Mouse (Mus musculus): ENCODE measurements around the gene Galnt6. TPM values are rescaled to one million over a fixed set of nuclear protein-coding genes. Genes with fewer than 3 reads are reported as not detected.
A peak's percentile ranks its signal among the peaks of the same experiment; 100 is the strongest.

Gene Galnt6
- polyA plus RNA-seq, 1 experiment from 2014 or later, result 0.14 TPM

DNA sequence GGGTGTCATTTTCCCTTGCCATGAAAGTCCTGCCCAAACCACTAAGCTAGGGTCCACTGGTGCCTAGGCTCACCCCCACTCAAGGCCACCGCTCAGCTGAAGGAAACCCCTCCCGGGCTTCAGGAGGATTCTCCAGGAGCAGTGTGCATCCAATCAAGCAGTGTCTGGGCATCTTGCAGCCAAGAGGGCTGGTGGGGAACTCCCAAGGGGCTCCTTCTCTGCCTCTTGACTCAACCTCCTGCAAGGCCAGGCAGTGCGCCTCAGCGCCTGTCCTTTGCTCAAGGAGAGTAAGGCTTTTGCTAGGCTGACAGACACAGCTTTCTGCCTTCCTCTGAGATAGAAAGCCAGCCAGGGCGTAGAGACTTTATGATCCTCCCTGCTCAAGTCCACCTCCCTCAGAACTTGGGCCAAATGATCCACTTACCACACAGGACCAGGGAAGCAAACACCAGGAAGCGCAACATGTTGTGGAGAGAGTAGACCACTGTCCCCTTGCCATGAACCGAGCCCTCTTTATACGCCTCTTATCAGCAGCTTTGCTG lies 41.7 kb downstream of the Galnt6 start, which contains the start of gene Cela1:
TSS of gene Cela1 (minus strand) at position 492 of the 542 bp plus-strand sequence.
- H3K4me3 ChIP-seq (replicated peaks; ENCODE audit: low read depth, low read length), result no peak within 1 kb of the TSS
- DNase-seq (no peak), ATAC-seq (ENCODE audit: low FRiP score, low TSS enrichment) (no peak)
- no peak within 1 kb of the TSS for H3K9ac ChIP-seq (replicated peaks; ENCODE audit: low read length)
- no peak within 1 kb of the TSS for H3K27ac ChIP-seq (replicated peaks; ENCODE audit: low read depth, low read length)
- H3K27me3 ChIP-seq (ENCODE audit: control insufficient read depth, insufficient read depth, low read length), result no peaks in the 10 kb centered on the region
- no peak within 1 kb of the TSS for H3K4me2 ChIP-seq (ENCODE audit: low read length)
- 83% methylated on average over 8 of the region's 8 CpGs for WGBS
- H3K9me3 ChIP-seq (ENCODE audit: control insufficient read depth, low read length), result peaks cover 7% of the 10 kb centered on the region
- no peaks in the 10 kb centered on the region for H3K4me1 ChIP-seq (ENCODE audit: control insufficient read depth, insufficient read depth, low read length)
- no peaks in the 10 kb centered on the region for H3K36me3 ChIP-seq (ENCODE audit: control insufficient read depth, insufficient read depth, low read length)

DNA sequence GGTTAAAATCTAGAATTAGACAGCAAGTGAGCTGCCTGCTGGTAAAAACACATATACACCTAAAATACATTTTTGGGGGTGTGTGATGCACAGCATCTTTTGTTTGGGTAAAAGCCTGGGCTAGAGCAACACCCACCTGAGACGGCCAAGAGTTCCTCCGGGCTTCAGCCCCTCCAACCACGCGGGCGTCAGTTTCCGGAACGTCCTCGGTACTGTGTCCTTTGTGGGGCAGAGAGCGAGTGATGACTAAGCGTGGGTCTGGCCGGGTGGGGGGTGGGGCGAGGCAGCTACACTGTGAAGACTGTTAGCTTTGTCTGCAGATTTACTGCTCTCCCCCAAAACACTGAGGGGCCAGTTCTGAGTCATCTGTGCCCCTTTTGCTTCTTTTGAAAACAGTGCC lies 42.2 kb downstream of the Galnt6 start:
- 67% methylated on average over 12 of the region's 12 CpGs for WGBS
- no peak overlapping the region for H3K27ac ChIP-seq (replicated peaks; ENCODE audit: low read depth, low read length)
- H3K27me3 ChIP-seq (ENCODE audit: control insufficient read depth, insufficient read depth, low read length), result no peaks in the 10 kb centered on the region
- no peaks in the 10 kb centered on the region for H3K36me3 ChIP-seq (ENCODE audit: control insufficient read depth, insufficient read depth, low read length)
- H3K4me2 ChIP-seq (ENCODE audit: low read length), result no peak overlapping the region
- H3K4me1 ChIP-seq (ENCODE audit: control insufficient read depth, insufficient read depth, low read length), result no peaks in the 10 kb centered on the region
- no peak for ATAC-seq (ENCODE audit: low FRiP score, low TSS enrichment)
- no peak for DNase-seq
- no peak overlapping the region for H3K9ac ChIP-seq (replicated peaks; ENCODE audit: low read length)
- H3K9me3 ChIP-seq (ENCODE audit: control insufficient read depth, low read length), result peaks cover 7% of the 10 kb centered on the region
- H3K4me3 ChIP-seq (replicated peaks; ENCODE audit: low read depth, low read length), result no peak overlapping the region

DNA sequence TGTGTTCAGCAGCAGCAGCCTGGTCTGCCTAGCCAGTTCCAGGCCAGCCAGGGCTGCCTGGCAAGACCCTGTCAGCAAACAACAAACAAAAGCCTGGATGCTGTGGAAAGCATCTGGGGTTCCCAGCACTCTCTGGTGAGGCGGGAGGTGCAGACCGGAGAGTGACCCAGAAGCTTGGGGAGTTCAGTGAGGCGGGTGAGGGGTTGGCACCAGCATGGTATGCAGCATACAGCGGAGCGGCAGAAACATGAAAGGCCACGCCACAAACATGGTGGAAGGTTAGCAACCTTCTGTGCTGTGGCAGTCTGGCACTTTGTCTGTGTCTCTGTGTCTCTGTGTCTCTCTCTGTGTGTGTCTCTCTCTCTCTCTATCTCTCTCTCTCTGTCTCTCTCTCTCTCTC lies 42.7 kb downstream of the Galnt6 start:
- H3K4me3 ChIP-seq (replicated peaks; ENCODE audit: low read depth, low read length), result no peak overlapping the region
- no peak overlapping the region for H3K4me2 ChIP-seq (ENCODE audit: low read length)
- no peaks in the 10 kb centered on the region for H3K27me3 ChIP-seq (ENCODE audit: control insufficient read depth, insufficient read depth, low read length)
- no peaks in the 10 kb centered on the region for H3K36me3 ChIP-seq (ENCODE audit: control insufficient read depth, insufficient read depth, low read length)
- H3K4me1 ChIP-seq (ENCODE audit: control insufficient read depth, insufficient read depth, low read length), result no peaks in the 10 kb centered on the region
- ATAC-seq (ENCODE audit: low FRiP score, low TSS enrichment), result no peak
- no peak overlapping the region for H3K9ac ChIP-seq (replicated peaks; ENCODE audit: low read length)
- H3K9me3 ChIP-seq (ENCODE audit: control insufficient read depth, low read length), result peaks cover 7% of the 10 kb centered on the region
- H3K27ac ChIP-seq (replicated peaks; ENCODE audit: low read depth, low read length), result no peak overlapping the region
- no peak for DNase-seq
- WGBS, result 89% methylated on average over 6 of the region's 6 CpGs

DNA sequence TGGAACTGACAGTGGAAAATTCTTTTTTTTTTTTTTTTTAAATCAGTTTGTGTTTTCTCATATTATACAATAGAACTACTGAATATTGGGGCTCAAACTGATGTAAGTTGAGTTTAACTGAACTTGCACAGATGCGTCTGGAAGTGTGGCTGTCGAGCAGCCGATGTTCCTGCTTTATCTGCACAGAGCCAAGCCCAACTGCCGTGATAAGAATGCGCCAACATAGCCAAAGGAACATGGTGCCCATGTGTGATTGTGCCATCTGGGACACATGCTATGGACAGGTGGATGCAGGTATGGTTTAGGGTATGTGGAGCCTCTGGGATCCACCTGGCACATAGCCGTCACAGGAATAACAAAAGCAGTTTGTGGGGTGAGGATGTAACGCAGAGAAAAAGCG lies 43.3 kb downstream of the Galnt6 start:
- Histone ChIP-seq H3K4me2 (ENCODE audit: low read length) (no peak overlapping the region), H3K36me3 (ENCODE audit: control insufficient read depth, insufficient read depth, low read length) (no peaks in the 10 kb centered on the region), H3K4me1 (ENCODE audit: control insufficient read depth, insufficient read depth, low read length) (no peaks in the 10 kb centered on the region), H3K9ac (replicated peaks; ENCODE audit: low read length) (no peak overlapping the region), H3K4me3 (replicated peaks; ENCODE audit: low read depth, low read length) (no peak overlapping the region), H3K9me3 (ENCODE audit: control insufficient read depth, low read length) (peaks cover 7% of the 10 kb centered on the region), H3K27ac (replicated peaks; ENCODE audit: low read depth, low read length) (no peak overlapping the region), H3K27me3 (ENCODE audit: control insufficient read depth, insufficient read depth, low read length) (no peaks in the 10 kb centered on the region)
- WGBS, result 94% methylated on average over 8 of the region's 8 CpGs
- ATAC-seq (ENCODE audit: low FRiP score, low TSS enrichment), result no peak
- no peak for DNase-seq

DNA sequence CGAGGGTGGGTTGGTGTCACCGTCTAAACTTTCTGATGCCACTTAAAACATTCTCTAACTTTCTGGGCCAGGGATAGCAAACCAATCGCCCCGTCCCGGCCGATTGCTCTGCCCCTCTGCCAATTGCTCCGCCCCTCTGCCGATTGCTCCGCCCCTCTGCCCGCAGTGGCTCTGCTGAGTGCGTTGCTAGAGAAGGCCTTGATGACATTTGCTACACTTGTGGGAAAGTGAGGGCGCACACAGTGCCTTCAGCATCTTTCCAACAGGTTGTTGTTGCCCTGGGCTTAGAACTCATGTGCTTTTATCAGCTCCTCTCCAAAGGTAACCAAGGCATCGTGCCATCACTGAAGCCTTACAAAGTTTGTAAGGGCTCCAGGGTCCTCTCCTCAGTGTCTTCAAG lies 43.9 kb downstream of the Galnt6 start:
- H3K4me2 ChIP-seq (ENCODE audit: low read length), result no peak overlapping the region

DNA sequence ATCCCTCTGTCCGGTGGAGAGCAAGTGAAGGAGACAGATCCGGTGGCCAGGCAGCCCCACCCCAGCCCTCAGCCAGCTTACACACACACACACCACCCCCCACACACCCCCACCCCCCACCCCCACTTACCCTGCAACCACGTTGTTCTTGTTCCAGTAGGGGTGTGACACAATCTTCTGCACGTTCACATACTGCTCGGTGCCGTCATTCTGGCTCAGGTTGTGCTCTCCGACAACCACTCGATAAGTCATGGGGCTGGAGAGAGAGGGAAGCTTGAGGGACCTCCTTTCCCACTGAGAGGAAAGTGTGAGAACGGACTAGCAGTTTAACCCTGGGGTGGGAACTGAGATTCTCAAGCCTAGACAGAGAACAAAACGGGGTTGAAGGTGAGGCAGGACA lies 44.7 kb downstream of the Galnt6 start:
- no peaks in the 10 kb centered on the region for H3K4me1 ChIP-seq (ENCODE audit: control insufficient read depth, insufficient read depth, low read length)
- no peak overlapping the region for H3K4me3 ChIP-seq (replicated peaks; ENCODE audit: low read depth, low read length)
- no peaks in the 10 kb centered on the region for H3K36me3 ChIP-seq (ENCODE audit: control insufficient read depth, insufficient read depth, low read length)
- no peak overlapping the region for H3K4me2 ChIP-seq (ENCODE audit: low read length)
- H3K9ac ChIP-seq (replicated peaks; ENCODE audit: low read length), result no peak overlapping the region
- no peak overlapping the region for H3K27ac ChIP-seq (replicated peaks; ENCODE audit: low read depth, low read length)
- 73% methylated on average over 10 of the region's 10 CpGs for WGBS
- no peaks in the 10 kb centered on the region for H3K9me3 ChIP-seq (ENCODE audit: control insufficient read depth, low read length)
- no peak for ATAC-seq (ENCODE audit: low FRiP score, low TSS enrichment)
- H3K27me3 ChIP-seq (ENCODE audit: control insufficient read depth, insufficient read depth, low read length), result no peaks in the 10 kb centered on the region
- no peak for DNase-seq

More for the DNA sequence above, 43.9 kb downstream of the Galnt6 start:
- 20% methylated on average over 13 of the region's 13 CpGs for whole genome bisulfite sequencing
- Histone ChIP-seq H3K27me3 (ENCODE audit: control insufficient read depth, insufficient read depth, low read length) (no peaks in the 10 kb centered on the region), H3K4me1 (ENCODE audit: control insufficient read depth, insufficient read depth, low read length) (no peaks in the 10 kb centered on the region), H3K9me3 (ENCODE audit: control insufficient read depth, low read length) (peaks cover 3% of the 10 kb centered on the region), H3K27ac (replicated peaks; ENCODE audit: low read depth, low read length) (no peak overlapping the region), H3K9ac (replicated peaks; ENCODE audit: low read length) (no peak overlapping the region), H3K36me3 (ENCODE audit: control insufficient read depth, insufficient read depth, low read length) (no peaks in the 10 kb centered on the region), H3K4me3 (replicated peaks; ENCODE audit: low read depth, low read length) (no peak overlapping the region)
- ATAC-seq (ENCODE audit: low FRiP score, low TSS enrichment) (no peak), DNase-seq (no peak)

DNA sequence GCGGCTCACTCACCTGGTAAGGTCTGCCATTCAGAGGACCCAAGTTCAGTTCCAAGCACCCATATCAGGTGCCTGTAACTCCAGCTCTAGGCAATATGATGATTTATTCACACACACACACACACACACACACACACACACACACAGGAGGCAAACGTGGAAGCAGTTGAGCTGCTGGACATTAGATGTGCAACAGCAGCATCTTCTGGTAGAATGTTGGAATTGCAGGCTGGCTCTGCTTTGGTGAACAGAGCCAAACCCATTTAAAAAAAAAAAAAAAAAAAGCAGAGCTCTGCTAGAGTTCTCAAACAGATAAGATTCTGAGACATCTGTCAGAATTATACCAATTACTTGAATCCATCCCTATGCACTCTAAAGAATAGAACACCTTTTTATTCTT lies 46.1 kb downstream of the Galnt6 start:
- ATAC-seq (ENCODE audit: low FRiP score, low TSS enrichment), result no peak
- H3K36me3 ChIP-seq (ENCODE audit: control insufficient read depth, insufficient read depth, low read length), result no peaks in the 10 kb centered on the region
- H3K4me1 ChIP-seq (ENCODE audit: control insufficient read depth, insufficient read depth, low read length), result no peaks in the 10 kb centered on the region
- no peak overlapping the region for H3K9ac ChIP-seq (replicated peaks; ENCODE audit: low read length)
- no peaks in the 10 kb centered on the region for H3K9me3 ChIP-seq (ENCODE audit: control insufficient read depth, low read length)
- DNase-seq, result peak; percentile 87
- no peak overlapping the region for H3K4me3 ChIP-seq (replicated peaks; ENCODE audit: low read depth, low read length)
- WGBS, result 45% methylated on average over 2 of the region's 2 CpGs
- H3K27me3 ChIP-seq (ENCODE audit: control insufficient read depth, insufficient read depth, low read length), result no peaks in the 10 kb centered on the region
- H3K4me2 ChIP-seq (ENCODE audit: low read length), result no peak overlapping the region
- no peak overlapping the region for H3K27ac ChIP-seq (replicated peaks; ENCODE audit: low read depth, low read length)

DNA sequence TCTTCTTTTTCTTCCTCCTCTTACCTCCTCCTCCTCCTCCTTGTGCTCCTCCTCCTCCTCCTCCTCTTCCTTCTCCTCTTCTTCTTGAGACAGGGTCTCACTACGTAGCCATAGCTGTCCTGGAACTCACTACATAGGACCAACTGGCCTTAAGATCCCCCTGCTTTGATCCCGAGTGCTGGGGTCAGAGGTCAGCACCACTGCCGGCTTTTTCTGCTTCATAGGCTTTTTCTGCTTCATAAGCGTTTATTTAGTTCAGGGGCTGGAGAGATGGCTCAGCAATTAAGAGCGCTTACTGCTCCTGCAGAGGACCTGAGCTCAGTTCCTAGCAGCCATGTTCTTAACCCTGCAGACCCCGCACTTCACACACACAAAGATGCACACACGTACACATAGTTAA lies 47.4 kb downstream of the Galnt6 start:
- Histone ChIP-seq H3K4me1 (ENCODE audit: control insufficient read depth, insufficient read depth, low read length) (no peaks in the 10 kb centered on the region), H3K4me2 (ENCODE audit: low read length) (no peak overlapping the region), H3K9me3 (ENCODE audit: control insufficient read depth, low read length) (no peaks in the 10 kb centered on the region), H3K36me3 (ENCODE audit: control insufficient read depth, insufficient read depth, low read length) (no peaks in the 10 kb centered on the region), H3K4me3 (replicated peaks; ENCODE audit: low read depth, low read length) (no peak overlapping the region), H3K9ac (replicated peaks; ENCODE audit: low read length) (no peak overlapping the region), H3K27me3 (ENCODE audit: control insufficient read depth, insufficient read depth, low read length) (no peaks in the 10 kb centered on the region), H3K27ac (replicated peaks; ENCODE audit: low read depth, low read length) (no peak overlapping the region)
- no peak for DNase-seq
- no peak for ATAC-seq (ENCODE audit: low FRiP score, low TSS enrichment)
- WGBS, result 28% methylated on average over 7 of the region's 7 CpGs

DNA sequence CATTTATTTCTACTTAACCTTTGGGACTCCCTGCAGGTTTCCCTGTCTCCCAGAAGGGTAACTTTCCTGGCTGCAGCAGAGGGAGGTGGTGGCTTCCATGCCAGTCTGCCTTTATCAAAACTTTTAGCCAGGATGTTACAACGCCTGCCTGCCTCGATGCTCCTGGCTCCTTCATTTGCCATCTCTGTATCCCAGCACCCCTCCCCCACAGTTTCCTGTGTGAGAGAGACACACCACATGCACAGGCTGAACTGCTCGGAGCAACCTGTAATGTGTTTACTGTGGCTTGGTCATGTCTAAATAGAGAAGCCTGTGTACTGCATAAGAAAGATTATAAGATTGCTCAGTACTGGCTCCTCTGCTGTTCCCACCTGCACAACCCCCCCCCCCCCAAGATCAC lies 48.8 kb downstream of the Galnt6 start:
- no peaks in the 10 kb centered on the region for H3K27me3 ChIP-seq (ENCODE audit: control insufficient read depth, insufficient read depth, low read length)
- H3K4me2 ChIP-seq (ENCODE audit: low read length), result no peak overlapping the region
- DNase-seq (no peak), ATAC-seq (ENCODE audit: low FRiP score, low TSS enrichment) (no peak)
- H3K9me3 ChIP-seq (ENCODE audit: control insufficient read depth, low read length), result no peaks in the 10 kb centered on the region
- no peaks in the 10 kb centered on the region for H3K4me1 ChIP-seq (ENCODE audit: control insufficient read depth, insufficient read depth, low read length)
- H3K27ac ChIP-seq (replicated peaks; ENCODE audit: low read depth, low read length), result no peak overlapping the region
- no peaks in the 10 kb centered on the region for H3K36me3 ChIP-seq (ENCODE audit: control insufficient read depth, insufficient read depth, low read length)
- H3K4me3 ChIP-seq (replicated peaks; ENCODE audit: low read depth, low read length), result no peak overlapping the region
- H3K9ac ChIP-seq (replicated peaks; ENCODE audit: low read length), result no peak overlapping the region
- WGBS, result 65% methylated on average over 3 of the region's 3 CpGs

Data from midbrain, embryonic 14.5 days (tissue).